Mouse (Mus musculus) gastrocnemius, postnatal 4 days (tissue): ENCODE measurements around the gene Ghr. TPM values are rescaled to one million over a fixed set of nuclear protein-coding genes. Genes with fewer than 3 reads are reported as not detected.

Experiments used
- DNase-seq, 2 experiments: peaks; one replicate each; pipeline ENCODE4 v3.0.0; 2021 to 2022; ENCODE audit warnings: low spot score in 2 of 2, mixed read lengths in 2 of 2
- total RNA-seq, 2 experiments: library from RNA; stranded (reverse); gene quantifications; 2 replicates each; pipeline ENCODE4 v1.2.3; 2021

Gene Ghr
- total RNA-seq, 2 experiments from 2014 or later, result 111 TPM

DNA sequence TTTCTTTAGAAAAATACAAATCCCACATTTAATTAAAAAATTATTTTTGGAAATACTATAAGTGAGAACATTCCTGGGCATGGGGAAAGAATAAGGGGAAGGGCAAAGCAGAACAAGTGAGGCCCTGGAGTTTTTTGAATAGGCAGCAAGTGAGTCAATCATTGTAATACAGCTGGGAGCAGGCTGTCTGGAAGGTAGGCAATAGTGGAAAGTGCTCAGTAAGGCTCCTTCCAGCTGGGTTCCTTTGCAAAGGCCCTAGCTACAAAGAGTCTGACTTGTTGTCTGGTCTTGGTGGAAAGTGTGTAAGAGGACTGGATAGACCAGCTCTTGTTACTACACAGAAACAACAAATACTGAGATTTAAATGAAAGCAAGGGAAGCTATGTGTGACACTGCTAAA is 194.3 kb downstream of the Ghr start:
- DNase-seq, result no peak

DNA sequence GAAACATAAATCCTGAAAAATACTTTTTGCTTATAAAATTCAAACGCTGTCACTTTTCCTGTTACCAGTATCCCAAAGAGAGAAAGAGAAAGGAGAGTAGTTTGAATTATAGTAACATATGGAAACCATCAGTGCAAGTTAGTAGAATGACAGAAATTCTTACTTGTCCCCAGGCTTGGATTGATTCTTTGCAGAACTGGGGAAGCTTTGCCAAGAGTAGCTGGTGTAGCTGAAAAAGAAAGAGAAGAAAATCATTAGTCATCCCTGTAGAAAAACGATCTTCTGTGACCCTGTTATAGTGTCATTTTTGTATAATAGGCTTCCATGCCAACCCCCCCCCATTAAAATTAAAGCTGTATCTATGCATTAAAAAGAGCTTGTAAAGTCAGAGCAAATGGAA is 194.8 kb downstream of the Ghr start:
- no peak for DNase-seq

DNA sequence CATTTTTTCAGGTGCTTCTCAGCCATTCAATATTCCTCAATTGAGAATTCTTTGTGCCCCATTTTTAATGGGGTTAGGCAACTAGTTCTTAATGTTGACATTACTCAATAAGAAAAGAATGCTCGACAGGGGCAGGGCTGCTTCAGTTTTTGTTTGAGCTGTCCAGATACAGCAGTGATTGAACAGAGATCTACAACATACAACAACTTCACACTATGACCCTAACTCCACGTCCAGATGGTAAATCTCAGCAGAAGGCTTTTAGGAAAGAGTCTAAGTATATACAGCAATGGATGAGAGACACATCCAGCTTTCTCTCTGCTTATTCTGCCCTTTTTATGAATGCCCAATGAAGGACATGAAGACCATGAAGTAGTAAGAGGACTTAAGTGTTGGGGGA is 199.5 kb downstream of the Ghr start:
- no peak for DNase-seq

DNA sequence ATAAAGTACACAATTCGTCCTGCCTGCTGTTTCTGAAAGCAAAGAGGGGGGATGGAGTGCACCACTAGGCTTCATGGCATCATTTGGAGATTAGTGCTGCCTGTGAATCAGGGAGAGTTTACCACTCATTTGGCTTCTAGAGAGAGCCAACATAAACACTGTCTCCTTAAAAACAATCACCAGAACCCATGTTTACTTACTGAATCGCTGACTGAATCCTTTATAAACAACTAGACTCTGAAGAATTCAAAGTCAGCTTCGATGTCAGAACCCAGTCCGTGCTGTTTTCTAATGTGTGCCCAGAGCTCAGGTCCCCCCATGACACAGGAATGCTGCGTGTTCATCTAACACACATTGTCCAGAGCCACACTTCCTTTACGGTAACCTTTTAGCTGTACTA is 201.9 kb downstream of the Ghr start:
- DNase-seq, result no peak

DNA sequence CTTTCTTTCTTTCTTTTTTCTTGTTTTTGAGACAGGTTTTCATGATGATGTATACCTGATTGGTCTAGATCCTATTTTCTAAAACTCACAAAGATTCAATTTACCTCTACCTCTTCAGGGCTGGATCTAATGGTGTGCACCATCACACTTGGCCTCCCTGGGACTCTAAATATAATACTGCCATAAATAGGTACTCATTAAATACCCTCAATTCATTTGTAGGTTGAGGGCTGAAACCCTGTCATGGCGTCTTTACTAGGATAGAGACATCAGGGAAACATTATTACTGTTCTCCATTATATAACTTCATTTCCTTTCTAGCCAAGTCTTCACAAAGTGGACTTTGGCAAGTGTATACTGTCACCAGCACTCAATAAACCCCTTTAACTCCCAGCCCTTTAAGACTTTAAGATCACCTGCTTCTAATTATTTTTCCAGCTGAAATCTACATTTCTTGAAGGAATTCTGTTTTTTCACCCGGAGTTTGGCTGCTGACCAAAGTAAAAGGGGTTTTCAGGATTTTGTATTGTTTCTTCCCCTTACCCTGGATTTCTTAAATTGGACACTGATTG is 214.9 kb downstream of the Ghr start:
- DNase-seq, result no peak

DNA sequence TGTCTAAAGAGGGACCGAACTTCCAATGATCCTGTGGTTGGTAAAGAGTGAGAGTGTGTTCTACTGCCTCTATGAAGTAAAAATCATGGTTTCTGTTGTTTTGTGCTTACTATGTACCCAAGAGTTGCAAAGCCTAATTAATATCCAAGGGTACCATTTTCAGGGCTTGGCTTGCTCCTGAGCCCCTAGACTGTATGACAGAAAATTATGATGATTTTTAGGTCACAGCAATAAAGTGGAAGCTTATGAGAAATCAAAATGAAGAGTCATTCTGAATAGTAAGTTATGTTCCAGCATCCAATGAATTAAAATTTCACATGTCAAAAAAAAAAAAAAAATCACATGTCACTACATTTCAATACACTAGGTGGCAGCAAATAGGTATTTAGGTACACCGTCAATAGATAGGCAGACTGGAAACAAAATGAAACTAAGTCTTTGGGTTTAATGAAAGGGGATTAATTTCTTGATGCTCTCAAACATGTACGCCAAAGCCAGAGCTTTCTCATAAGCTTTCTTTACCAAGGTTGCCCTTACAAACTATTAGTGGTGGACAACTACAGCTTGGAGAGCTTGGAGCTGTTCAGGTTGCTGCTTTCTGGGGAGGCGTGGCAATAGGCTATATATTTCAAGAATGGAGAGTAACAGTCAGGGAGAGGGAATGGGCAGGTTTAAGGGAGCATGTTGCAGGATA is 227.1 kb downstream of the Ghr start:
- no peak for DNase-seq

DNA sequence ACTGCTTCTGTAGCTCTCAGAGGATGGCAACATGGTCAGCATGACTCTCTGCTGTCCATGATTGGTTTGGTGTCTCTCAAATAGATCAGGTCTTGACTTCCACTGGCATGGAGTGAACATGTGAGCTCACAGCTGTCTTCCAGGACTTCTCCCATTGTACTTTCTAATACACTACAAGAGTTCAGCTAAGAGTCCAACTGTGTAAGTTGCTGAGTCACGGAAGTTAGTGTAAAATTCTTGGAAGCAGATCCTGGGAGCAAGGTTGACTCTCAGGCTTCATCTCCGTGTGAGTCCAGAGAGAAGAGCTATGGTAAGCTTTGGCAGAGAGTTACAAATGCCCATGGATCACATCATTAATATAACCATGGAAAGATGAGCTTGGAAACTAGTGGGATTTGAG is 229.6 kb downstream of the Ghr start:
- no peak for DNase-seq

DNA sequence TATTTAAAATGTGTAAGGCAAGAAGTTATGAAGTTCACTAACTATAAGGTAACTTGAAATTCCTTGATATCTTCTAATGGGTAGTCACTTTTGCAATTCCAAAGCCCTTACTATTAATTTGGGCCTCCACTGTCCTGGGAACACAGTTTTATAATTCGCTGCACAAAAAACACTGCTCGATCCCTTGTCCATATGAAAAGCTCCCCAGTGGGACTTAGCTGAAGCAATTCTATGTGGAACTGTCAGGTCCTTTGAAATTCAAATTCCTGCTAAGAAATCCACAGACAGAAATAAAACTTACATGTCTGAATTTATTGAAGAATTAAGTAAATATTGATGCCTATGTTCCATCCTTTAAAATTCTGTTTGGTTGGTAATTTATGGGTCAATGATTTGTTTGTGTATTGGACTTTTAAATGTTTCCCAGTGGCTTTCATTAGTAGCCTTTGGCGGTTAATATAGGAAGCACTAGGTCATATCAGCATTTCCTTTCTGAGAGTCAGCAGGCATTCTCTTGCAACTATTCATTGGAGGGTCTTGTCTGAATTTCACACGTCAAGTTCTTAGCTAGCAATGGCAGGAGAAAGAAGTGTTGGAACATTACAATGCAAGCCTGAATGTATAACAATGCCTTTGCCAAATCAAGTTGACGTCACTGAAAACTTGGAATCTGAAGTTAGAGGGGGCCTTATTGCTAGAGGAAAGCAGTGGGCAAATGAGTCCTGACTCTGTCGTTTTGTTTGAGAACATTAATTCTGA is 233.8 kb downstream of the Ghr start:
- DNase-seq, result no peak

DNA sequence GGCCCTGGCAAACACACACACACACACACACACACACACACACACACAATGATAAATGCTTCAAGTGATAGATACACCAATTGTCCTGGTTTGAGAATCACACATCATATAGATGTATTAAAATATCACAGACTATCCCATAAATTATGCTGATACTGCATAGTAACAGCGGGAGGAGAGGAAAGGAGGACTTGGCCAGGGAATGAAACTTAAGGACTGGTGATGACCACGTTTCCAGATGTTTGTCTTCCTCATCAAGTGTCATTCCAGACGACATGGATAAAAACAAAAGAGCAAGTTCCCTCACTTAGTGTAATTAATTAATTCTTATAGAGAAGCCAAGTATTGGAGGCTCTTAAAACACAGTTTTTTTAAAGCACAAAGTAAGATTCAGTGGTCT is 236.6 kb downstream of the Ghr start:
- DNase-seq, result no peak

DNA sequence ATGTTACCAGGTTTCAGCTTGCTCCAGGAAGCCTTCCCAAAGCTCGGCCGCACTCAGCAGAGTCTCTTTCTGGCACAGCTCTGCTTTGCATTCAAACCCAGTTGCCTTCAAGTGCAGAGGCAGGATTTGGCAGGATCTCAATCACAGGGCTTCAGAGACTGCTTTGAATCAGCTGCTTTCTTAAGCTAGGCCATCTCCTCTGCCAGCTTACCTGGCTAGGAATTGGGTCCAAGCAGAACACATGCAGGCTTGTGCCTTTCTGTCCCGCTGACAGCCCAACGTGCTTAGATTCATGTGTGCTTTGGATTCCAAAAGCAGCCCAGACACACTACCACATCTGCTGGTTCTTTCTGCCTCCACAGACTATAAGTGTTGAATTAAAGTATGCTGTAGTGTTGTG is 238.7 kb downstream of the Ghr start:
- no peak for DNase-seq

DNA sequence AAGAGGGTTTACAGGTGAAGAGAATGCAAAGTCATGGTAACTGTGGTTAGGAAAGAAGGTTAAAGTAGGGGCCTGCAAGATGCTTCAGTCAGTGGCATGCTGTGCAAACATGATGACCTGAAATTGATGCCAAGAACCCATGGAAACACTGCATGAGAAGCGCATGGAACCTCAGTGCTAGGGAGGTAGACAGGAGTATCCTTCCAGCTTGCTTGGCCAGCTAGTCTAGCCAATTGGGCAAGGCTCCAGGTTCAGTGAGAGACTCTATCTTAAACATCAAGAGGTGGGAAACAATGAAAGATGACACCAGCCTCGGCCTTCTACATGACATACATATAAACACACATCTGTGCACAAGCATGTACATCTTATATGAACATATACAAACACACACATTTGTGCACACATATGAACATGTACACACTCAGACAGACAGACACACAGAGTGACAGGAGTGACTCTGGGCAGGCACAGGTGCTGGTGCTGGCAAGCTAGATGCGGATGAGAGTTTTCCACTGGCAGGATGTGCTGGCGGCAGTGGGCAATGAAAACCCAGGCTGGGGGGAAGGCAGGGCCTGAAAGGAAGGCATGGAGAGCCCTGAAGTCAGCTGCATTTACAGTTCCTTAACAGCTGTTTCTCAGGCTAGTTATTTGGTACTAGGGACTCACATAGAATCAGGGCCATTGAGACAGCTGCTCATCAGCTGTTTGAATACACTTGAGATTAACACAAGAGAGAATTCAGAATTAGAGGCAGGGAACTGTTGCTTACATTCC is 241.3 kb downstream of the Ghr start:
- peak; percentile 20 to 60 for DNase-seq

DNA sequence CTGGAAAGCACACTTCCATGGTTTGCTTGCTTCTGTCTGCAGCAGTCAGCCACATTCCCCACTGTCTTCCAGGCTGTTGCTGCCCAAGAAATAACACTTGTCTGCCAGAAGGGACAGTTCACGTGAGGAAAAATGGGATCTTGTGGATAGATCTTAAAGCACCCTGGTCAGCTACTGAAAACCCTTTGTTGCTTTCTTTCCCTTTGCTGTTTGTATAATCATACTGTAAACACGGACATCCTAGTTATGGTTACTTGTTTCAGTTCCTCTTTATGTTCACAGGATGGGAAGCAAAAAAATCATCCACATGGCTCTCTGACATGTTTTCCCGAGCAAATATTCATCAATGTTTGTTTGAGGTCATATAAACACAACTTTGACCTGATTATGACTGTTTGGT is 243.4 kb downstream of the Ghr start:
- no peak for DNase-seq

DNA sequence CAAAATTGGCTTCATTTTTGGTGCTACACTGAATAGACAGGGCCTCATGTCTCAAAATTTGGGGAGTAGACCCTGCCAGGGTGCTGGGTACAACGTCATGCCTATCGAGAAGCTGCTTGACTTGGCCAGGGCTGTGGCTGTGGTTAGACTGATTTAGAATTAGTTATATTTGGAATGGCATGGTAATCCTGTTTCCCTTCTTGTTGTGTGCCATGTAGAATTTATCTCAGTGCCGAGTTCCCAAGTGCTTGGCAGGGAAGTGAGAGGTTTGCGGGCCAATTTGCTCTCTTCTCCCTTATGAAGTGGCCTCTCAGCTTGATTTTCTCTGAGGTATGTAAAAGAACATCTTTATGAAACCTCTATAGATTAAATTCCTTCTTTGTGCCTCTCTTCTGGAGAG is 250.8 kb downstream of the Ghr start:
- no peak for DNase-seq

DNA sequence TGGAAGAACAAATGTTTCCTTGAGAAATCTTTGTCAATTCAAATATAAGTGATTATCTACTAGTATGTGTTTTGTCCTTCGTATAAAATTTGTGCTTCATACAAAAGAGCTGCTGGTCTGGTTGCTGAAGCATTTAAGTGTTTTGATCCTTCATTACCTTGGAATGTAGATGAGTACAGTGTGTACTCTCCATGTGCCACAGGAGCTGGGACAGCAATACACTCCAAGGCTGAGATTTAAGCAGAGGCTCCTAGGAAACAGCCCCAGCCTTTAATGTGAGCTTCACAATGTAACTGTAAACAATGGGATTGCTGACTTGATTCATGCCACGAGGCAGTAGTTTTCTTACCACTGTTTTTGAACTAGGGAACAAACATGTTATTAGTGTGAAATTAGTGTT is 251.5 kb downstream of the Ghr start:
- no peak for DNase-seq

DNA sequence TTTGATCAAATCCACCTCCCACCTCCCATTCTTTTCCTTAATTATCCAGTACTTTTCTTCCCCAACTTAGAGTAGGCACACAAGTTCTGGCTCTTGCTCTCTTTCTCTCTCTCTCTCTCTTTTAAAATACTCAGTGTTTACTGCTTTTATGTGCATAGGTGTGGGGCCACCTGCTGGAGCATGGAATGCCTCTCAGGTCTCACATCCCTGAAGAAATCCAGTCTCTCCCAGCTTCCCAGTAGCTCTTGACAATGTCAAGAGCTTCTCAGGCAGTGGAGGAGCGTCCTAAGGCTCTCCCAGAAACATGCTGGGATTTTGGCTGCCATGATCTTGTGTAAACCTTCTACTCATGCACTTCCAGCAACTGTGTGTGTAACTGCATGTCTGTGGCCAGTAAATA is 253.0 kb downstream of the Ghr start:
- DNase-seq, result no peak

DNA sequence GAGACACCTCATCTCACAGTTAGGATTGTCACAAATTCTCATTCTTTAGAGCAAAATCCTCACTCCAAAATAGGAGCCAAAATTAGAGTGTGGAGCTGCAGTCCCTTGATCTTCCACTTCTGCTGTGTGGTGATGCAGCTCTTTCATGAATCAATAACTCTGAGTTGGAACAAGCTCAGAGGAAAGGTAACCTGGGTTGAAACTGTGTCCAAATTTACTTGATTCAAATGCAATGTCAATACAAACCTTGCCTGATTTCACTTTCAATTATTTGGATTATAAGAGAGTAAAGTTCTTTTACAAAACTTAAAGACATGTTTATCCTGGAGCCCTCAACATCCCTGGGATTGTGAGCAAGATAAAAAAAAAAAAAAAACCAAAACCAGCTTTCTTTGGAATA is 260.3 kb downstream of the Ghr start:
- DNase-seq, result no peak

DNA sequence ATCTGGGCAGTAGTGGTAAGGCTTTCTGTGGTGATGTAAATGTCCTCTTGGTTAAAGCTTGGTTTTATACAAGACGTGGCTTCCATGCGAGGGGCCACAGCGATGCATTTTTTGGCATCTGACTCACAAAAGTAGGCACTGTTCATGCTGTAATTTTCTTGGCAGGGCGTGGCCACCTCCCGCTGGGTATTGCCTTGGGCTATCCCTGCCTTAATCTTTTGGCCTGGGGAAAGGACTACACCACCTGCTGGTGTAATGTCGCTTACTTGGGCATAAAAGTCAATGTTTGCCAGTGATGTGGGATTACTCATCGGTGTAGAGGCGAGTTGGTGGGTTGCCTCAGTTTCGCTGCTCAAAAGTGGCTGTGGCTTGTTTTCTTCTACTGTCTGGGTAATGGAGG is 263.4 kb downstream of the Ghr start:
- DNase-seq, result no peak

DNA sequence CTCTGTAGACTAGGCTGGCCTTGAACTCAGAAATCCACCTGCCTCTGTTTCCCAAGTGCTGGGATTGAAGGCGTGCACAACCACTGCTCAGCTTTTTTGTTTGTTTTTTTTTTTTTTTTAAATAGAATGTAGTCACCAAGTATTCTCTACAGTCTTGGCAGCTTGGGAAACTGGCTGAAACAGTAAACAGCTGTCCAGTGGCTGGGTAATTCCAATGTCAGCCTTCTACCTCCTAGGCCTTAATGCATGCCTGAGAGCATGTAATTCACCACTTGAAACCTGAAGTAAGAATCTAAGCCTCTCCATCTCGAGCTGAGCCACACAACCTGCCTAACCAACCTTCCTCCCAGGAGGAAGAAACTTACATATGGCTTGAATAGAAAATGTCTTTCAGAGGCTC is 266.7 kb downstream of the Ghr start:
- no peak for DNase-seq

DNA sequence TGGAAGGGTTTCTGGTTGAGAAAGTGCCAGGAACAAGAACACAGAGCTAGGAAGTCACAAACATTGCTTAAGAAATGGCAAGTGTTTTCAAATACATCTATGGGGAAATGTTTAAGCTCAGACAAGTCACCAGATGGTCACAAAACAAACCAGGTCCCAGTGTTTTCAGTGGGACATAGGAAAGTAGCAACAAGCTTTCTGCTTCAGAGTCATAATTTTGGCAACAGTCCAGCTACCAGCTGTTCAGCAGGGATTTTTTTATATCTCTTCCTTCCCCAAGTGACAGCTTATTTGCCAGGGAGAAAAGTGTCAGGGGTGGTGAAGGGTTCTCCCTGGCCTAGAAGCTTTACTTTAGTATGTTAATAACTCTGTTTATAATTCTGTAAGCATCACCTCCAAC is 270.4 kb downstream of the Ghr start:
- peak in 1 of 2 experiments; percentile 18 for DNase-seq

DNA sequence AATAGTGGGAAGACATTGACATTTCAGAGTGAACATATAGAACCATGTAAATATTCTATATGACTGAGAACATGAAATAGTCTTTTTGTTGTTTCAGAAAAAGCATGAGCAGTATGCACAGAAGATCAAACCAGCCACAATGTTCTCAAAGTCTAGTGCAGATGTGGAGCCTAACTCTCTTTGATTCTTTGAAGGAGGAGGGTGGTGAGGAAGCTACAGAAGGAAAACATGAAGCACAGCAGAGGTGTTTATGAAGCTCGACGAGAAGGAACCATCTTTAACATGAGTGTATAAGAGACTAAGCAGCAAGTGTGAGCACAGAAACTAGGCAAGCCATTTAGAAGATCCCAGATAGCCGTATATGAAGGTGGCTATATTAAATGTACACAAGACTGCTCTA is 273.4 kb downstream of the Ghr start:
- DNase-seq, result no peak

DNA sequence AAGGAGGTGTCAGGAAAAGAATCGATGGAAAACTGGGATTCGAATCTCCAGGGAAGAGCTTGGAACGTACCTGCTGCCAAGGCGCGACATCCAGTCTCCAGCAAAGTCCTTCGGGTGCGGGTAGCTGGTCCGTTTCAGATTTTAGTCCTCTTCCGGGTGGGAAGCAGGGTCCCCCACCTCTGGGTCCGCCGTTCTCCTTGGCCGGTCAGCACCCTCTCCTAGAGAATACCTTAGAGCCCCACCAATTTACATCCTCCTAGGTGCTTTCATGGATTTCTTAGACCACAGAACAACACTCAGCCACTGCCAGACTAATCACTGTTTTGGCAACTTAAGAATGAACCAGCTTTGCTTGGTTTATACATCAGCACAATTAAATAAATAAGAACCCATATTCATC is 279.9 kb downstream of the Ghr start, which contains the start of gene Ccdc152:
Gene Ccdc152 (minus strand): TSS at position 101 of the 400 bp plus-strand sequence.
- DNase-seq, result no peak
